Mouse (Mus musculus) liver, adult 2 months (tissue): ENCODE measurements around the gene Slc2a3.

Experiments
- CTCF ChIP-seq: fragments of 200-500 bp; IDR thresholded peaks from 2 replicates; pipeline ENCODE4 v1.5.1; 2011; ENCODE audit warnings: low read depth, low read length, control low read depth
- POLR2A ChIP-seq: fragments of 200-500 bp; IDR thresholded peaks from 2 replicates; pipeline ENCODE4 v1.6.1; 2011; ENCODE audit warnings: low read length, control low read depth; ENCODE audit not compliant: insufficient read depth; ENCODE audit errors: extremely low read depth

- TF ChIP-seq CTCF (no peak), POLR2A (no peak)
These were observed 106.0 kb downstream of the Slc2a3 start for GRCm38 (mm10) chr6:122695398-122695797.
